Mouse (Mus musculus) cerebellum, adult 18-20 months (tissue): ENCODE measurements around the gene Slc8b1.

Experiments
- DNase-seq, 2 experiments: peaks; one replicate each; pipeline ENCODE4 v3.0.0; 2021

Gene Slc8b1

DNA sequence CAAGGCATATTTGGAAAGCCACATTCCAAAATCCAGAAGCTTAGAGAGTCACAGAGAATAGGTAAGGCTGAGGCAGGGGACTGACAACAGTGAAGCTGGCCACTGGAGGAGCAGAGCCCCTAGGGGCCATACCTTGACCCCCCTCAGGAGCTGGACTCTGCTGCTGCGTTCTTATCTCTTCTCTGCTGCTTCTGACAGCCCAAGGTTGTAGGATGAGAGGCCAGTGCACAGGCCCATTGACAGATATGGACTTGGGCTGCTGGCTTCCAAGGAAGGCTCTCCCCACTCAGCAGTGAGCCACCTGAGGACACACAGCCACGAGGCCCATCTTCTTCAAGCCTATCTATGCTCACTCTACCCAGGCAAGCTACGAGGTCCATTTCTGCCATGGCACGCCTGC lies 58.0 kb downstream of the Slc8b1 start:
- no peak for DNase-seq

DNA sequence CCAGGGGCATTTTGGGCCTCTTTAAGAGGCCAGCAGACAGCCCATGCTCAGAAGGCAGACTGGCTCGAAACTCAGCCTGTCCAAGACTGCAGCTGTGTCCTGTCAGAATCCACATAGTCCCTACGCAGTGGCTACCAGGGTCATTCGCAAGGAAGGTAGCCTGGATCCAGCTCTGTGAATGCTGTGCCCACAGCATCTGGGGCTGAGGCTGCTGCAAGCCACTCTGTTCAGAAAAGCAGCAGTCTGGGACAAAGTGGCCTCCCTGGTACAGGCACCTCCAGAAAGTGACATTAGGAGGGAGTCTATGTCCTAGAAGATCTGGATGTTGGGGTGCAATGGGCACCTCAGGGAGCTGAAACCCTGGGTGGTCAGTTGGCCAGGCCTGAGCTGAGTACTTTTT lies 58.8 kb downstream of the Slc8b1 start:
- no peak for DNase-seq

DNA sequence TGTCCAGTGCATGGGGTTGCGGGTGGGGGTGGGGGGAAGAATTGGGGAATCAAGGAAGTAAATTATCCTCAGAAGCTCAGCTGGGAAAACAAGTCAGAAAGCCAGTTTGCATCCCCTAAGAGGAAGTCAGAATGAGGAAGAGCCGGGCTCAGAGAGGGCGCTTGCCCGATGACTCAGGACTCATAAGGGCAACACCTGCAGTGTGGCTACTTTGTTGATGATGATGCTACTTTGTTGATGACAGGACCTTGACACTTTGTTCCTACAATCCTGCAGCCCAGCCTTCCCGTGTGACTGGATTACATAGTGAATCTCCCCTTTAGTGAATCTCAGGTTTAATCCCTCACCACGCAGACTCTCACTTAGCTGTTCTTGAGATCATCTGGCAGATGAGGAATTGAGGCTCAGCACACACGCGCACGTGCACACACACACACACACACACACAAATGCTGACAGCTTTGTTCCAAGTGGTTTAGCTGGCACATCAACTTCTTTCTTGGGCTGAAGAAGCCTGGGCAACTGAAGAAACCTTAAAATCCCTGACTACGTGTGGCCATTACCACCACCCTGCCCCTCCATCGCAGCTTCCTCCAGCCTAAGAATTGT lies 59.4 kb downstream of the Slc8b1 start:
- DNase-seq: no peak

DNA sequence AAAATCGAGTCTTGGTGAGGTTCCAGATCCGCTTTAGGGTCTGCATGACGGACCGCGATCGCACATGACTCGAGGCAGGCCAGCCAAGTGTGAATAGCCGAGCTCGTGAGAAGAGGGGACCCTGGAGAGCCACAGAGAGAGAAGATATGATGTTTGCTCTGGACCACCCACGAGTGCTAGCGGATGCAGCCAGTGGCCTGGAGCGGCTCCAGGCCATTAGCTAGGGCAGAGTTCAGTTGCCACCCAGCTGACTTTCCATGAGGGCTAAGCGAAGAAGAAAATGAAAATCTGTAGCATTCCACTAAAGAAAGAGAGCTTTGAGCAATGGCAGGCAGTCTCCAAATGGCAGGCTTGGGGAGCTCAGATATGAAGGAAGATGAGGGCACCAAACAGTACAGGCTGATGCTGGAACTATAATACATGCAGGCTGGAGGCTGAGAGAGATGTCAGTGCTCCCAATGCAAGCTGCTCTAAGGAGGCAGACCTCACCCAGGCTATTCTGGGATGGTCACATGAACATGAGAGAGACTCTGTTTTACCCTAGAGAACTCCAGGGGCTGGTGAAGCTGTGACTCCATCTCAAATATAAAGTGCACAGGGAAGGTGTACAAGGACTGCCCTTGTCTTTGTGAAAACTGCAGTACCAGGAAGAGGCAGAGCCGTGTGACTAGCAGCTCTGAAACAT lies 60.2 kb downstream of the Slc8b1 start:
- DNase-seq: peak in 1 of 2 experiments; percentile 36

- peak; percentile 54 to 59 for DNase-seq
Observed at GRCm38 (mm10) chr5:120574469-120575063, 63.6 kb downstream of the Slc8b1 start.

DNA sequence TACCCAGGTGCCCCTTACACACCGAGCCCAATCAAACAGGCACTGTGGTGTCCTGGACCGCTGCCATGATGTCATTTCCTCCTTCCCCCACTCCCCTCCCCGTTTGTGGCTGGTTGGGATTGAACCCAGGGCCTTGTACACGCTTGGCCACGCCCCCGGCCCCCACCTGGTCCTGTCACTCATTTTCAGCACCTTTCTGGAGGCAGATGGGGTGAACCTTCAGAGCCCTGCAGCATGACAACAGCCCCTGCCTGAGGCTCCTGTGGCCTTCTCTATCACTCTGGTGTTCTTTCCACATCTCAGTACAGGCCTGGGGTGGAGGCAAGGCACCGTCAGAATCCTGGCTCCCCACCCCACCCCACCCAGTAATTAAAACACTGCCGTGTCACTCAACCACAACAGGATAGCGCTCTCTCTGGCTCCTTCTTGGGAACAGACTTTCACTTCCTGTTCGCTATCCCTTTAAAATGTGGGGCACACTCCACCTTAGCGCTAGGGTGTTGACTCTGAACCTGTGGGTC lies 65.9 kb downstream of the Slc8b1 start:
- DNase-seq: peak; percentile 32 to 41

DNA sequence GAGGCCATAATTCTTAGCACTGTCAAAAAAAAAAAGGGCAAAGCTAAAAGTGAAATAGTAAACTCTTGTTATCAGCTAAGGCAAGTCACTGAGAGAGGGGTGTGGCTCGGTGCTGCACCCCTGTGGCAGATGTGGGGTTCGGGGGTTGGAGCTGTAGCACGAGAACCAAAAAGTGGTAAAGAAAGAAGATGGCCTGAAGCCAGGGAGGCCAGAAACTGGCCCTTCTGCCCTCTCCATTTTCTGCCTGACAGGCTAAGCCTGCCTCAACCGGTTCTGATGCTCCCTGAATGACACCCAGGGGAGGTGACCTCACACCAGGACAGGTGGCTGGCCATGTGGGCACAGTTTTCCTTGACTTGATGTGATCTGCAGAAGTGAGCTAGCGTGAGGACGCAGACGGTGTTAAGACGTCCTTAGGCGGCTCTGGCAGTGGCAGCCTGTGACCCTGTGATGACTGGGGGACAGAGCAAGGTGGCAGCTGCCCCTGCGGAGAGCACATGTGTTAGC lies 67.0 kb downstream of the Slc8b1 start:
- peak; percentile 33 to 38 for DNase-seq

DNA sequence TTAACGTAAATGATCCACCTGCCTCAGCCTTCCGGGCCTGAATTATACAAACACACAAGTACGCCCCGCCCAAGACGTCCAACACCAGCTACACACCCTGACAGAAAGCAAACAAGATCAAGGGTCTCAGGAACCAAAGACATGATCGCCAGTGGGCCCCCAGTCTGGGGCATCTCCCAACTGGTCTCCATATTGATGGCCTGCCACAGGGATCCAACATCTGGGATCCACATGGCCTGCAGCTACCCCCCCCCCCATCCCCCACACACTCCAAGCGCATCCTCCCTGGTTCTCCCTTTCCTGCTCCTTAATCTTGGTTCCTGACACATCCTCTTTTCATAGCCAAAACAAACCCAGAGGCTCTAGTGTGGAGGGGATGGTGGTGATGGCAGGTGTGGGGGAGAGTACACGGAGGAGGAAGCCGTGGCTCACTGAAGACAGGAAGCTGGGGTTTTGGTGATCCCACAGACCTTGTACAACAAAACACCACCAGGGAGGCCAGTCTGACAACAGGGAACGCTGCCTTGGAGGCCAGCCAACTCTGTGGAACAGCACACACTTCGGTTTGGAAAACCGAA lies 67.6 kb downstream of the Slc8b1 start:
- peak; percentile 51 to 64 for DNase-seq

DNA sequence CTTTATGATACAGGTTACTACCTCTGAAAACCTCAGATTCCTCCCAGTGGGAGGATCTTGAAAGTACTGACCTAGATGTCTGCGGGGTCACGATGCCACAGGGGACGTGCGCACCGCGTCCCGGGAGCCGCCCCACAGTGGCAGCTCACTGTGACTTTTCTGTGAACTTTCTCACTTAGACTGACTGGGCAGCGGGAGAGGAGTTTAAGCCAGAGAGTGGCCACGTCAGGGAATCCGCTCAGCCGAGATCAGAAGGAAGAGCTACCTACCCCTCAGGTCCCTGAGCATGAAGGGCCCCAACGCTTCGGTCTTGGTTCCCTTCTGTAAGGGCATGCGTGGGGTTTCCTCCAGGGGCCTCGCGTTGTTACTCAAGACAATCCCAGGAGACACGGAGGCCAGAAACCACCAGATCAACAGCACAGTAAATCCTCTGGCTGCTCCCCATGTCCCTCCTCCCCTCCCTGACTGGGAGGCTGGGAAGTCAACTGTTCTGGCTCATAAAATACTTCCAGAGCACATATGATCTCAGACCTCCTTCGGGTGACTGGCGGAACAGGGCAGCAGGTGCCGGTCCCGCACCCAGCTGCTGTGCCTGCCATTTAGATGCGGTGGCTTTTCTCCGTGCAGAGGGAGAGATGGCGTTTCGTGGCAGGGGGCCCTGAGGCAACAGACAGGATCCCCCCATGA lies 68.4 kb downstream of the Slc8b1 start:
- peak; percentile 67 to 72 for DNase-seq

GRCm38 (mm10) chr5:120579898-120580626 lies 69.1 kb downstream of the Slc8b1 start:
- peak; percentile 36 to 70 for DNase-seq

GRCm38 (mm10) chr5:120582002-120582401 lies 71.0 kb downstream of the Slc8b1 start:
- DNase-seq: peak in 1 of 2 experiments; percentile 14

DNA sequence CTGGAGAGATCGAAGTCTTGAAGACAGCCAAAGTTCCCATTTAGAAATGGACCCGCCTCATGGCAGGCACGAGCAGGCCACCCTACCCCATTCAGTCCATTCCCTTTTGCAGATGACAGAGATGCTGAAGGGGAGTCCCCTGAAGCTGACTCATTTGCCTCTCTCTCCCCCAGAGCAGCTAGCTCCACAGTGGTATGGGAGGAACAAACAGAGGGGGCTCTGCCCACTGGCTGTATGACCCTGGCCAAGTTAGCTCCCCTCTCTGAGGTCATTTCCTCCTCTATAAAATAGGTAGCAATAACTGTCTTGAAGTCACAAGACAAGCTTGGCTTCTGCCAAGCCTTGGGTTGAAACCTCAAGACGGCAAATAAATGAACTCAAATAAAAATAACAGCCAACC lies 72.5 kb downstream of the Slc8b1 start:
- no peak for DNase-seq
